Mouse (Mus musculus): ENCODE data around the gene Dchs1.

The Dchs1 gene

GRCm38 (mm10) chr7:105786506-105787284, 759 bp downstream of the Dchs1 start:
- in situ Hi-C loops (cut with MboI, MseI) = no loop called here

- in situ Hi-C loops (cut with MboI, MseI) = no loop called here
These were observed 2.9 kb downstream of the Dchs1 start for GRCm38 (mm10) chr7:105784556-105784955.

GRCm38 (mm10) chr7:105783861-105784260, 3.6 kb downstream of the Dchs1 start:
- in situ Hi-C loops (cut with MboI, MseI) = no loop called here

DNA sequence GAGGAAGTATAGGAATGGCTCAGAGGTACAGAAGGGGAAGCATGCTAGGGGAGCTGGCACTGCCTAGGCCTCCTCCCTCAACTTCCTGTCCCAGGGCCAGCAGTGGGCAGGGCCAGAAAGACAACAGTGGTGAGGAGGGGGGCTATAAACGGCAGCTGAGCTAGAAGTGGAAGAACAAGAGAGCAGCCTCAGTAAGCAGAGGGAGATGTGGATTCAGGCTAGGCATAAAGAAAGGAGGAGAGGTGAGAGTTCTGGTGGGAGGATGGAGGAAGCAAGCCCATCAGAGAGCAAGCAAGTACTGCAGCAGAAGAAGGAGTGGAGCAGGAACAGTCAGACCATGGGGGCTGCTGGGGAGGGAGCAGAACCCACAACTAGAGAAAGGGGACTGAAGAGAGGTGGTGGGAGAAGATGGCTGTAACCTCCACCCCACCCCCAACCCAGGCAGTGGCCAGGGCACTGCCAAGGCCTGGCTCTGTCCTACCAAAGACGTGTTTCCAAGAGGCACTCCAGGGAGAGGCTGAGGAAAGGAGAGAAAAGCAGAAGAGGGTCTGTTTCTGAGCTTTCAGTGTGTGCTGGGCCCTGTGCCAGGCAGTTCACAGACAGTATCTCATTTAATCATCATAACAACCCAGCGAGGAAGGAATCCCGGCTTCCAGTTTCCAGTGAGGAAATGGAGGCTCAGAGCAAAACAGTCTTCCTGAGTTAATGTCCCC, 8.7 kb downstream of the Dchs1 start:
- in situ Hi-C loops (cut with MboI, MseI) = no loop called here

DNA sequence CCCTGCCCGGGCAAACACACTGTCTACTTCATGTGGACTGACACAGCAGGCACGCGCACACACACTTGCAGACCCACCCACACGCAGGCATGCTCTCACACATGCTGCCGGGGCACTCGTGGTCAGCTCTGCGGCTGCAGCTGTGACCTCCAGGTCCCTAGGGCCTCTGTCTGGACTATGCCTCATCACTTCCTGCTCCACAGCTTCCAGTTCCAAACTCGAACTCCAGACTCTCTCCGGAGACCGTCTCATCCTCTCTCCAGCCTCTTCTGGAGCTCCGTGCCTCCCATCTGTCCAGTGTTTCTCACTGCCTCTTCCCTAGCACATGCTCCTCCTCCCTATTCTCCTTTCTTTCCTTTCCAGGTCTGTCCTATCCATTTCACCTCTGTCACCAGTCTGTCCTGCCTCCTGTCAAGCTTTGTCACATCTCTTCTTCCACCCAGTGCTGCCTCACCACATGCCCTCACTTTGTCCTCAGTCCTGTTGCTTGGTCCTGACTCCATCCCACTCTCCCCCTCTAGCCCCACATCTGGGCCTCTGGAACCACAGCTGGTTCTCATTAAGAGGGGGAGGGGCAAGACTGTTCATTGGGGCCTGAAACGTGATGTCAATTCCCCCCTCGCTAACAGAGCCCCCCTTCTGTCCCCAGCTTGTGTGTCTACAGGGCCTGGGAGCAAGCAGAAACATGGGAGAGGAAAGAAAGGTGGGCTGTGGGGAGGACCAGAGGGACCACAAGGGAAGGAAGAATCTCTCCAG, 9.5 kb downstream of the Dchs1 start:
- in situ Hi-C loops (cut with MboI, MseI) = no loop called here

DNA sequence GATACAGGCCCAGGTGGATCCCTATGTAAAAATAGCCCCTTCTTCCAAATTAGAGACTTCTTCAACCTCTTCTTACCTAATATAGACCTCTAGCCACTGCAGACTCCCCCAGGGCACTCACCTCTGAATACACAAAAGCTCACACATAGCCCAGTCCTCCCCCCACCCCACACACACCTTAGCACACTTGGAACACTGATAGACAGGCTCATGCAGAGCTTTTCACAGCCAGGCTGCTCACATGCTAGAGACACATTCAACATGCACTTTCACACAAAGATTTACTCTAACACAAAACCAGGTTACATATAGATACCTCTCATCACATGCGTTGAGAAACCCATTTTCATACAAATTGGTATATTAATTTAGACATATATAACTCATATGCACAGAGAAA, 10.1 kb downstream of the Dchs1 start:
- in situ Hi-C loops (cut with MboI, MseI) = no loop called here

DNA sequence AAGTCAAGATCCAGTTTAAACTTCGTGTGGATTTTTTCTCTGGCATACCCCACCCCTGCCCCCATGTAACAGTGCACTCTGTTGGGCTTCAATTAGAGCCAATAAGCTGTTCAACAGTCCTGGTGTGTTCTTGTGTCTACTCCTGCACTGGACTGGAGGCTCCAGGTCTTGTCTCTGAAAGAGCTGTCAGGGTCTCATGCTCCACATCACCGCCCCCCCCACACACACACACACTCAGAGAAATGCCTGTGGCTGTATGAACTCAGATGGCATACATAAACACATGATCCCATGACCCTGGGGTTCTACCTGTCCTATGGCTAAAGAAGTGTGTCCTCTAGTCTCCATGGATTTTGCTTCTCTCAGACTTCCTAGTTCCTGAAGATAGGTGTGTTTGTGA, 11.4 kb downstream of the Dchs1 start:
- in situ Hi-C loops (cut with MboI, MseI) = no loop called here

DNA sequence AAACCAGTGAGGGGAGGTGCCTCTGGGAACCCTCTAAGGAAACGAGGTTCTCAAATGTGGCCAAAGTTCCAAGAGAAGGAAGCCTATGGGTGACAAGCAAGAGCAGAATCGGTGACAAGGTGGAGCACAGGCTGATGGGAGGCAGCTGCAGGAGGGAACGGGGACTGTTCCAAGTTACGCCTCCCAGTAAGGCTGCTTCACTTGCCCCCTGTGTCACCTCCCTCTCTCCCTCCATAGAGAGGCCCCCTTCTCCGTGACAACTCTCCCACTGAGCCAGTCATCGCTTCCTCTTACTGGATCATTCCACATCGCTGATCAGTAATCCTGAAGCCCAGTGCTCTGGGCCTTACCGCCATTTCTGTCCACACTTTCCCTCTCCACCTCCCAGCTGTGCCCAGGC, 12.8 kb downstream of the Dchs1 start:
- in situ Hi-C loops (cut with MboI, MseI) = no loop called here

DNA sequence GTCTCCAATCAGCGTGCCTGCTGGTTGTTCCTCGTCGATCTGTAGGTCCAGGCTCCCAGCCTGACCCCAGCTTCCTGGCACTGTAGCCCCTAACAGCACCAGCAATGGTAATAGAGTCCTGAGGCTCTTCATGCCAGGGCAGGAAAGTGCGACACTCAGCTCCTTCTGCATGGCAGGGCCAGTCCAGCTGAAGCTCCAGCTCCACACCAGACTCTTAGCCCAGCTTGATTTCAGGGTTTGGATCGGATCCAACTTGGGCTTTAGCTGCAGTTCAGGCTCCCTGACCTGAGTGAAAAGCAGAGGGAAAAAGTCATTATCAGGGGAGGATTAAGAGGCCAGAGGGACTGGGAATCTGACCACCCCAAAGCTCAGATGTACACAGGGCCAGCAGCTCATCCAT, 14.4 kb downstream of the Dchs1 start:
- in situ Hi-C loops (cut with MboI, MseI) = no loop called here

- in situ Hi-C loops (cut with MboI, MseI) = no loop called here
These were observed 15.1 kb downstream of the Dchs1 start for GRCm38 (mm10) chr7:105772331-105772730.

DNA sequence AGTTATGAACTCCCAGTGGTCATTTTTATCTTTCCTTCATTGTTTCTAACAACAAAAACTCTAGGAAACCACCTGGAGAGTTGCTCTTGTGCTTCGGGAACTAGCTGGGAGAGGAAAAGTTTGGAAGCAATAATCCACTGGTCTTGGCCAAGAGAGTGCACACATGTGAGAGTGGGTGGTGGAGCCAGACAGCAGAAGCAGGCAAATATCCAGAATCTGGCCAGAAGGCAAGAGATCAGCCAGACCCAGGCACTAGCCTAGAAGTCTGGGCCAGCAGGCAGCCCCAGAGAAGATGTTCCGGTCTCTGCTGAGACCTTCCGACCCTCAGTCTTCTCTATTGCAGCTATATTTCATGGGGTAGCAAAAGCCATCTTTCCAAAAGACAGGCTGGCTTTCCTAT, 17.5 kb downstream of the Dchs1 start:
- in situ Hi-C loops (cut with MboI, MseI) = no loop called here

DNA sequence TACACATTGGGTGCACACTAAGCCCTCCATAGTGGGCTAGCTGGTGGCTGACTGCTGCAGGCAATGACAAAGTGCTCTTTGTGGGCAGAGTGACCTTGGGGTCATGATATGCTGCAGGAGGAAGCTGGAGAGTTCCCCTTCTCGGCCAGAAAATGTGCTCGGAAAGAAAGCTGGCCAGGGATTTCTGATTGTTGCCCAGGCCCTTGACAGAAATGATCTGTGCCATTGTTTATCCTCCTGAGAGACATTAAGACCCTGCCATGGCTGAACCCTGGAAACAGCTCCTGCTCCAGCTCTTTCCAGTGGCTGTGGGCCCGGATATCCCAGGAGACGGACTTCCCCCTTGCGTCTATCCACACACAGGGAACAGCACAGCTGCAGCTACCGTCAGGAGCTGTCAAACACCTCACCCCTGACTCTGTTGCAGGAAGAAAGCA, 19.7 kb downstream of the Dchs1 start:
- in situ Hi-C loops (cut with MboI, MseI) = no loop called here

- in situ Hi-C loops (cut with MboI, MseI) = no loop called here
These were observed 23.1 kb downstream of the Dchs1 start for GRCm38 (mm10) chr7:105764331-105764730.

- in situ Hi-C loops (cut with MboI, MseI) = no loop called here
These were observed 24.8 kb downstream of the Dchs1 start for GRCm38 (mm10) chr7:105762517-105763270.

GRCm38 (mm10) chr7:105761813-105762484, 25.5 kb downstream of the Dchs1 start:
- in situ Hi-C loops (cut with MboI, MseI) = no loop called here

GRCm38 (mm10) chr7:105753281-105753680, 34.2 kb downstream of the Dchs1 start:
- in situ Hi-C loops (cut with MboI, MseI) = loop anchor here in 1 of 2 experiments (5.0 kb wide), 1 partner anchor 54 kb away; no protein-coding TSS in a partner anchor

DNA sequence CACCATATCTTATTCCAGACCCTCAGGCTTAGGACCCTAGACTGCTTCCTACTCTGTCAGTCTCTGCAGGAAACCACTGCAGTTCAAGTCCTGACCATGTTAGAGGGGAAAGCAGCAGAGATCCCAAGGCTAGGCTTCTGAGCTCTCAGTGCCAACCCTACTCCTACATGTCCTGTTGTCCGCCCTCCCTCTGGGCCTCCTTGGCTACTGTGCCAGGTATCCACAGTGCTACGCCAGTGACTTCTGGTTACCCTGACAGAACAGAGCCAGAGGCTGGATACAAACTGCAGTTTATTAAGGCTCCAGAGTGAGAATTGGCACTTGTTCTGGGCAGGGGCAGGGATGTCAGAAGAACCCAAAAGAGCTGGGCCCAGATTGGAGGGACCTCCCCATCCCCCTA, 34.7 kb downstream of the Dchs1 start:
- in situ Hi-C loops (cut with MboI, MseI) = loop anchor here in 1 of 2 experiments (5.0 kb wide), 1 partner anchor 55 kb away; no protein-coding TSS in a partner anchor

- in situ Hi-C loops (cut with MboI, MseI) = loop anchor here in 1 of 2 experiments (5.0 kb wide), 1 partner anchor 56 kb away; no protein-coding TSS in a partner anchor
These were observed 35.7 kb downstream of the Dchs1 start, which contains the start of gene Tpp1 for GRCm38 (mm10) chr7:105751491-105752433. Gene Tpp1, minus strand, starts transcription at chr7:105752235.

- in situ Hi-C loops (cut with MboI, MseI) = no loop called here
These were observed 39.7 kb downstream of the Dchs1 start for GRCm38 (mm10) chr7:105747776-105748175.
